Mouse (Mus musculus) MEL-GATA-1-ER (cell line): ENCODE results near the gene Olfr910.

Experiments
- DNase-seq: peaks from one replicate; pipeline ENCODE4 v3.0.0-alpha.2; 2012; ENCODE audit warnings: low read depth; ENCODE audit errors: extremely low read depth

Olfr910 gene

GRCm38 (mm10) chr9:38537549-38537948 lies at the start of gene Olfr910:
Gene Olfr910, plus strand, starts transcription at chr9:38537849.
- no peak for DNase-seq

DNA sequence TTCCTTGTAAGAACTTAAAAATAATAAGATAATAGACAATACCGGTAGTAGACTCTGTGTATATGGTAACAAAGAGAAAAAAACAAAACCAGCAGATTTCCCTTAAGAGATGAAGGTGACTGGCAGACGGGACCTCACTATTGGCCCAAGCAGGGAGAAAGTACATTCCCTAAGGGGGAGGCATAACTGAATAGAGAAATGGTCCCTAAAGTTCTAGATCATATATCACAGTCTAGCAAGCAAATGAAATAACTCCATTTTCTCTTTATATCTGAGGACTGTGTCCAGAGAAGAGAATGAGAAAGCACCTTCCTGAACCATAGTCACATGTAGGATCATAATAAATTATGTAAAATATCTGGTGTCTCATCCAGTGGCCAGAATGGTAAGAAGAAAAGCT lies 42.1 kb upstream of the Olfr910 start, which contains the start of gene Olfr907:
TSS of gene Olfr907 (plus strand) at position 301 of the 400 bp plus-strand sequence.
- DNase-seq = no peak

DNA sequence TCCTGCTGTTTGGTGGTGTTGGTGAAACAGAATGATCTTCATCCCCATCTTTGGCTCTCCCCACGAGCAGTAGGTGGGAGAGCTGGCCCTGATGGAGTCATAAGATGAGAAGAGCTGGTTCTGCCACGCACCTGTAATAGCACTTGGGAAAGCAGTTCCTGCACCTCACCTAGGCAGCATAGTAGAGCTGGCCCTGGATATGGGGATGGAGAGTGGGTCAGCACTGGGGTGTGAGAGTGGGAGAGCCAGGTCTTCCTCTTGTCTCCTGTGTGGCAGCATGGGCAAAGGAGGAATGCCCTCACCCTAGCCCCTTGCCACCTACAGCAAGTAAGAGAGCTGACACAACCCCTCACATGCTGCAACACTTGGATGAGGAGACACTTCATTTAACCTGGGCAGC lies 25.3 kb upstream of the Olfr910 start:
- DNase-seq = no peak

GRCm38 (mm10) chr9:38521280-38521679 lies 16.4 kb upstream of the Olfr910 start, which contains the start of gene Olfr911-ps1:
Gene Olfr911-ps1, plus strand, starts transcription at chr9:38521580.
- no peak for DNase-seq

DNA sequence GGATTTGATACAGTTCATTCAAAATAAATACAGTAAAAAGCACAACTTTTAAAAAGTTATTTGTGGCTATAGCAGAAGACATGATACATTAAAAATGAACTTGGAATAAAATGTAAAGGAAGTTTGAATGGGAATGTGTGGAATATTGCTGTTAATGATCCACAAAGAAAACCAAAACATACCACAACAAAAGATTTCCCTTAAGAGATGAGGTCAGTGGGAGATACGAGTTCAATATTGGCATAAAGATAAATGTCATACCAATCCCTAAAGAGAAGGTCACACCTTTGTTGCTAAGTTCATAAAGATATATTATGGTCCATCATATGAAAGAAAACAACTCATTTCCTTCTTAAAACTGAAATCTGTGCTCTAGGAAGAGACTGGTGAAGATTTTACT lies 42.2 kb downstream of the Olfr910 start, which contains the start of gene Olfr912:
TSS of gene Olfr912 (plus strand) at position 301 of the 400 bp plus-strand sequence.
- no peak for DNase-seq
